Mouse (Mus musculus) neural tube, embryonic 10.5 days (tissue): ENCODE measurements around the gene Samd1.

Experiments used
- DNase-seq: peaks from one replicate; pipeline ENCODE4 v3.0.0-alpha.2; 2017; ENCODE audit warnings: low spot score; ENCODE audit errors: extremely low spot score

The Samd1 gene

GRCm38 (mm10) chr8:84011705-84012498 lies 14.4 kb downstream of the Samd1 start, which contains the start of gene 2210011C24Rik:
Gene 2210011C24Rik, minus strand, starts transcription at chr8:84012171.
- DNase-seq, result no peak

GRCm38 (mm10) chr8:84012499-84013165 lies 15.2 kb downstream of the Samd1 start:
- no peak for DNase-seq

GRCm38 (mm10) chr8:84015833-84016232 lies 18.4 kb downstream of the Samd1 start:
- DNase-seq, result no peak

- no peak for DNase-seq
These were observed 22.3 kb downstream of the Samd1 start for GRCm38 (mm10) chr8:84019738-84020137.

GRCm38 (mm10) chr8:84021096-84021495 lies 23.6 kb downstream of the Samd1 start, which contains the start of gene Palm3:
Gene Palm3, plus strand, starts transcription at chr8:84021471.
- no peak for DNase-seq

- no peak for DNase-seq
These were observed 24.1 kb downstream of the Samd1 start for GRCm38 (mm10) chr8:84021569-84021968.

- no peak for DNase-seq
These were observed 25.6 kb downstream of the Samd1 start for GRCm38 (mm10) chr8:84023085-84023484.

GRCm38 (mm10) chr8:84023631-84024030 lies 26.2 kb downstream of the Samd1 start:
- no peak for DNase-seq

- DNase-seq, result peak; percentile 70
These were observed 26.7 kb downstream of the Samd1 start for GRCm38 (mm10) chr8:84024171-84024570.

- peak; percentile 69 for DNase-seq
These were observed 28.4 kb downstream of the Samd1 start for GRCm38 (mm10) chr8:84025863-84026262.

GRCm38 (mm10) chr8:84027449-84027848 lies 30.0 kb downstream of the Samd1 start:
- no peak for DNase-seq

- DNase-seq, result no peak
These were observed 31.8 kb downstream of the Samd1 start for GRCm38 (mm10) chr8:84029272-84029671.

- DNase-seq, result no peak
These were observed 35.3 kb downstream of the Samd1 start for GRCm38 (mm10) chr8:84032777-84033176.

GRCm38 (mm10) chr8:84038015-84038414 lies 40.5 kb downstream of the Samd1 start:
- no peak for DNase-seq

- peak; percentile 87 for DNase-seq
These were observed 41.6 kb downstream of the Samd1 start for GRCm38 (mm10) chr8:84039050-84039449.

- DNase-seq, result peak; percentile 69
These were observed 44.8 kb downstream of the Samd1 start, which contains the start of gene Il27ra for GRCm38 (mm10) chr8:84042066-84042947. Gene Il27ra, minus strand, starts transcription at chr8:84042589.

- no peak for DNase-seq
These were observed 45.5 kb downstream of the Samd1 start for GRCm38 (mm10) chr8:84042948-84043342.

- DNase-seq, result no peak
These were observed 46.6 kb downstream of the Samd1 start for GRCm38 (mm10) chr8:84044103-84044502.

GRCm38 (mm10) chr8:84044900-84045299 lies 47.4 kb downstream of the Samd1 start, which contains the start of gene Rln3:
Gene Rln3, minus strand, starts transcription at chr8:84045000.
- DNase-seq, result no peak

GRCm38 (mm10) chr8:84046505-84046904 lies 49.0 kb downstream of the Samd1 start:
- DNase-seq, result no peak

- DNase-seq, result no peak
These were observed 50.7 kb downstream of the Samd1 start for GRCm38 (mm10) chr8:84048171-84048570.
